Mouse (Mus musculus): ENCODE measurements at regions not wholly inside any gene's neighbourhood (a gene's known extent, or its start where the extent isn't known, plus 50 kb on each side); places are given as distances from the start of the nearest gene placed in this dataset.
A peak's percentile ranks its signal among the peaks of the same experiment; 100 is the strongest.

DNA sequence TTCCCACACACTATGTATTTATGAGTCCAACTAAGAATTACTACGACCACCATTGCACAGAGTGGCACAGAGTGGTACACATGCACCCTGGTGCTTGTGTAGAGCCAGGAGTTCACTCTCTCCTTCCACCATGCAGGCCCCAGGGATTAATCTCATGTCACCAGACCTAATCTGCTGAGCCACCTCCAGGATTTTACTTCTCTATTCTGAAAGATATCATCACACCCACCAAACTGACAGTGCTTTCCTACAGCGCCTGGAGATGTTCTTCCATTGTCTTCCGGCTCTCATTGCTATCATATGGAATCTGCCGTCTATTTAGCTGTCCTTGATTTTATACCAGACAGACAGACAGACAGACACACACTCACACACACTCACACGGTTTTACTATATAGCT is 71.6 kb downstream of the 1700001O22Rik start:
- H3K9ac ChIP-seq (ENCODE audit: control insufficient read depth, low read depth, low read length, poor library complexity, severe bottlenecking), result no peak overlapping the region
- H3K4me1 ChIP-seq (ENCODE audit: control insufficient read depth in 1 of 2, insufficient read depth in 2 of 2, low read length in 2 of 2), result no peaks in the 10 kb centered on the region
- H3K27ac ChIP-seq (ENCODE audit: control insufficient read depth, low read depth, low read length), result no peak overlapping the region
- H3K27me3 ChIP-seq (ENCODE audit: control insufficient read depth in 1 of 2, insufficient read depth in 2 of 2, low read length in 2 of 2), result no peaks in the 10 kb centered on the region; a peak in 2 of 4 replicates
- DNase-seq (ENCODE audit: low read depth, low spot score), result peak; percentile 47
- H3K9me3 ChIP-seq (replicated peaks; ENCODE audit: insufficient read depth, low read length), result no peaks in the 10 kb centered on the region
- no peak for TF ChIP-seq NELFE (IDR thresholded peaks at IDR 0.05; ENCODE audit: low read depth, low read length)
- TF ChIP-seq BHLHE40 (IDR thresholded peaks at IDR 0.05; ENCODE audit: borderline replicate concordance, low read depth, low read length), result no peak
- no peak for TF ChIP-seq ZKSCAN1 (IDR thresholded peaks at IDR 0.05; ENCODE audit: low read depth, low read length)
- peak; percentile 48; the same call in 1 of the 2 replicates for TF ChIP-seq TCF12 (IDR thresholded peaks at IDR 0.05; ENCODE audit: low read depth, low read length)
- no peak for TF ChIP-seq POLR2A (IDR thresholded peaks at IDR 0.05; ENCODE audit: control insufficient read depth in 1 of 2, insufficient read depth in 1 of 2, low read depth in 1 of 2, low read length in 2 of 2, poor library complexity in 1 of 2)
- TF ChIP-seq MXI1 (IDR thresholded peaks at IDR 0.05; ENCODE audit: low read depth, low read length), result no peak
- TF ChIP-seq GATA1 (IDR thresholded peaks at IDR 0.05; ENCODE audit: low read depth, low read length), result peak; percentile 53; the same call in 1 of the 2 replicates
- TF ChIP-seq RCOR1 (IDR thresholded peaks at IDR 0.05; ENCODE audit: low read depth, low read length), result 0 out of 2 replicates have a peak, but pooled peaks have one; percentile 42
- peak; percentile 48 to 66 for TF ChIP-seq EP300 (IDR thresholded peaks at IDR 0.05; ENCODE audit: low read depth in 1 of 2, low read length in 2 of 2)
- no peak for TF ChIP-seq MAFK (IDR thresholded peaks at IDR 0.05; ENCODE audit: borderline replicate concordance, low read depth, low read length)
- TF ChIP-seq CHD1 (IDR thresholded peaks at IDR 0.05; ENCODE audit: low read depth, low read length), result no peak
- no peak overlapping the region for H3K4me3 ChIP-seq (ENCODE audit: control insufficient read depth in 1 of 2, insufficient read depth in 1 of 2, low read depth in 2 of 2, low read length in 2 of 2)
- H3K79me2 ChIP-seq (ENCODE audit: control insufficient read depth, insufficient read depth, low read length, poor library complexity), result no peaks in the 10 kb centered on the region
- H3K36me3 ChIP-seq (ENCODE audit: control insufficient read depth in 1 of 2, insufficient read depth in 2 of 2, low read length in 2 of 2), result no peaks in the 10 kb centered on the region

DNA sequence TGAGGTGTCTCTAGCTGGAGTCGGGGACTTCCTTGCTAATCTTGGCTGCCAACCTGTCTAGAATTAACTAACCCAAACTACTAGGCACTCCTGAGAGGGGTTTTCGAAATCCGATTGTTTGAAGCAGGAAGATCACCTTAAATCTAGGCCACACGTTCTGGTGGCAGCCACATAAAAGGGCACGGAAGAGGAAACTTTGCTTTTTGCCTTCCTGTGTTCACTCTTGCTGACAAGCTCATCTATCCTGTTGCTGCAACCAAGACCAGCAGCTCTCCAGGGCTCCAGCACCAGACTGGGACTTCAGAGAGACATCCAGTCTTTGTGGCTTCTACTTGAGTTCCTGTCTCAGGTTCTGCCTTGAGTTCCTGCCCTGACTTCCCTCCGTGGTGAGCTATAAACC is 75.5 kb downstream of the 1700001O22Rik start:
- no peak for DNase-seq (ENCODE audit: low read depth, low spot score)
- Histone ChIP-seq H3K9me3 (replicated peaks; ENCODE audit: insufficient read depth, low read length) (no peaks in the 10 kb centered on the region), H3K9ac (ENCODE audit: control insufficient read depth, low read depth, low read length, poor library complexity, severe bottlenecking) (no peak overlapping the region), H3K27me3 (ENCODE audit: control insufficient read depth in 1 of 2, insufficient read depth in 2 of 2, low read length in 2 of 2) (no peaks in the 10 kb centered on the region; a peak in 2 of 4 replicates), H3K4me1 (ENCODE audit: control insufficient read depth in 1 of 2, insufficient read depth in 2 of 2, low read length in 2 of 2) (no peaks in the 10 kb centered on the region), H3K4me3 (ENCODE audit: control insufficient read depth in 1 of 2, insufficient read depth in 1 of 2, low read depth in 2 of 2, low read length in 2 of 2) (no peak overlapping the region), H3K79me2 (ENCODE audit: control insufficient read depth, insufficient read depth, low read length, poor library complexity) (no peaks in the 10 kb centered on the region), H3K36me3 (ENCODE audit: control insufficient read depth in 1 of 2, insufficient read depth in 2 of 2, low read length in 2 of 2) (no peaks in the 10 kb centered on the region), H3K27ac (ENCODE audit: control insufficient read depth, low read depth, low read length) (no peak overlapping the region)
- no peak for TF ChIP-seq MYB (IDR thresholded peaks at IDR 0.05; ENCODE audit: low read depth, low read length)
- TF ChIP-seq SMC3 (IDR thresholded peaks at IDR 0.05; ENCODE audit: low read depth, low read length), result no peak
- no peak for TF ChIP-seq CTCF (IDR thresholded peaks at IDR 0.05 in 2 of 3, conservative IDR thresholded peaks at IDR 0.05 in 1 of 3; ENCODE audit: control insufficient read depth in 1 of 3, insufficient read depth in 1 of 3, low read depth in 2 of 3, low read length in 3 of 3, poor library complexity in 1 of 3, severe bottlenecking in 1 of 3)
- TF ChIP-seq ZMIZ1 (IDR thresholded peaks at IDR 0.05; ENCODE audit: low read depth, low read length), result no peak
- no peak for TF ChIP-seq TBP (IDR thresholded peaks at IDR 0.05; ENCODE audit: low read depth, low read length)
- TF ChIP-seq GABPA (IDR thresholded peaks at IDR 0.05; ENCODE audit: low read depth, low read length), result no peak
- no peak for TF ChIP-seq KAT2A (conservative IDR thresholded peaks at IDR 0.05; ENCODE audit: low read depth, low read length)
- TF ChIP-seq MAFK (IDR thresholded peaks at IDR 0.05; ENCODE audit: borderline replicate concordance, low read depth, low read length), result no peak
- TF ChIP-seq E2F4 (IDR thresholded peaks at IDR 0.05; ENCODE audit: borderline replicate concordance, low read depth, low read length), result no peak
- TF ChIP-seq RAD21 (IDR thresholded peaks at IDR 0.05; ENCODE audit: low read depth, low read length), result no peak
- TF ChIP-seq POLR2AphosphoS5 (IDR thresholded peaks at IDR 0.05; ENCODE audit: borderline replicate concordance, low read depth, low read length), result no peak
- no peak for TF ChIP-seq GATA1 (IDR thresholded peaks at IDR 0.05; ENCODE audit: low read depth, low read length)
- TF ChIP-seq USF2 (IDR thresholded peaks at IDR 0.05; ENCODE audit: borderline replicate concordance in 1 of 2, insufficient read depth in 1 of 2, low read depth in 1 of 2, low read length in 2 of 2), result no peak
- no peak for TF ChIP-seq MAZ (IDR thresholded peaks at IDR 0.05; ENCODE audit: low read depth, low read length)
- TF ChIP-seq SIN3A (IDR thresholded peaks at IDR 0.05; ENCODE audit: low read length), result no peak
- TF ChIP-seq MEF2A (IDR thresholded peaks at IDR 0.05; ENCODE audit: extremely low read depth, insufficient replicate concordance, low read depth, low read length, poor library complexity, severe bottlenecking), result no peak
- no peak for TF ChIP-seq ZNF384 (IDR thresholded peaks at IDR 0.05; ENCODE audit: low read depth, low read length)
- TF ChIP-seq UBTF (IDR thresholded peaks at IDR 0.05; ENCODE audit: borderline replicate concordance, insufficient read depth, low read depth, low read length), result no peak
